Mouse (Mus musculus) hindlimb bud, embryonic 11.5 days (tissue): ENCODE measurements at regions not wholly inside any gene's neighbourhood (a gene's known extent, or its start where the extent isn't known, plus 50 kb on each side); places are given as distances from the start of the nearest gene placed in this dataset.

Experiments
- DNase-seq: peaks from one replicate; pipeline ENCODE4 v3.0.0-alpha.2; 2012; ENCODE audit warnings: low read depth, low spot score; ENCODE audit errors: extremely low spot score

- no peak for DNase-seq
Measured at GRCm38 (mm10) chr9:43692015-43692414, 51.8 kb upstream of the Nectin1 start.

- DNase-seq, result no peak
Measured at GRCm38 (mm10) chr9:43692538-43692937, 51.2 kb upstream of the Nectin1 start.
